Mouse (Mus musculus): ENCODE results near the gene Tmprss12. TPM values are rescaled to one million over a fixed set of nuclear protein-coding genes. Genes with fewer than 3 reads are reported as not detected.
"Not testable (repeated sequence)": the region's sequence is repeated elsewhere in the genome, so short reads cannot be mapped to it uniquely, and the experiment has no call there.

The Tmprss12 gene
- polyA plus RNA-seq, 1 experiment, result 36.5 TPM

GRCm38 (mm10) chr15:100319884-100320283 is 39.2 kb downstream of the Tmprss12 start:
- no peaks in the 10 kb centered on the region for H3K27me3 ChIP-seq (ENCODE audit: control insufficient read depth, insufficient read depth, low read length)
- TF ChIP-seq CTCF (IDR thresholded peaks at IDR 0.05; ENCODE audit: control insufficient read depth, insufficient read depth, insufficient replicate concordance, low read depth, low read length) (no peak), POLR2A (IDR thresholded peaks at IDR 0.05; ENCODE audit: control insufficient read depth, low read depth, low read length) (no peak)
- no peaks in the 10 kb centered on the region; the same call in 1 of the 2 replicates for H3K4me1 ChIP-seq (ENCODE audit: control insufficient read depth, insufficient read depth, low read length)
- no peak overlapping the region for H3K27ac ChIP-seq (ENCODE audit: control insufficient read depth, insufficient read depth, low read depth, low read length)
- no peaks in the 10 kb centered on the region for H3K36me3 ChIP-seq (ENCODE audit: control insufficient read depth, insufficient read depth, low read length)
- H3K4me3 ChIP-seq (ENCODE audit: control insufficient read depth, low read depth, low read length), result no peak overlapping the region

- H3K27me3 ChIP-seq (ENCODE audit: control insufficient read depth, insufficient read depth, low read length), result no peaks in the 10 kb centered on the region
- no peak overlapping the region for H3K27ac ChIP-seq (ENCODE audit: control insufficient read depth, insufficient read depth, low read depth, low read length)
- TF ChIP-seq CTCF (IDR thresholded peaks at IDR 0.05; ENCODE audit: control insufficient read depth, insufficient read depth, insufficient replicate concordance, low read depth, low read length) (no peak), POLR2A (IDR thresholded peaks at IDR 0.05; ENCODE audit: control insufficient read depth, low read depth, low read length) (no peak)
- no peaks in the 10 kb centered on the region; the same call in 1 of the 2 replicates for H3K4me1 ChIP-seq (ENCODE audit: control insufficient read depth, insufficient read depth, low read length)
- H3K36me3 ChIP-seq (ENCODE audit: control insufficient read depth, insufficient read depth, low read length), result no peaks in the 10 kb centered on the region
- no peak overlapping the region for H3K4me3 ChIP-seq (ENCODE audit: control insufficient read depth, low read depth, low read length)
Observed at GRCm38 (mm10) chr15:100320295-100320905, 39.8 kb downstream of the Tmprss12 start.

GRCm38 (mm10) chr15:100321134-100321533 is 40.5 kb downstream of the Tmprss12 start:
- Histone ChIP-seq H3K27me3 (ENCODE audit: control insufficient read depth, insufficient read depth, low read length) (no peaks in the 10 kb centered on the region), H3K4me3 (ENCODE audit: control insufficient read depth, low read depth, low read length) (no peak overlapping the region)

GRCm38 (mm10) chr15:100324021-100324591 is 43.5 kb downstream of the Tmprss12 start:
- H3K4me3 ChIP-seq (ENCODE audit: control insufficient read depth, low read depth, low read length), result no peak overlapping the region
- no peaks in the 10 kb centered on the region for H3K27me3 ChIP-seq (ENCODE audit: control insufficient read depth, insufficient read depth, low read length)
- H3K36me3 ChIP-seq (ENCODE audit: control insufficient read depth, insufficient read depth, low read length), result no peaks in the 10 kb centered on the region
- H3K27ac ChIP-seq (ENCODE audit: control insufficient read depth, insufficient read depth, low read depth, low read length), result no peak overlapping the region
- H3K4me1 ChIP-seq (ENCODE audit: control insufficient read depth, insufficient read depth, low read length), result no peaks in the 10 kb centered on the region; the same call in 1 of the 2 replicates
- TF ChIP-seq CTCF (IDR thresholded peaks at IDR 0.05; ENCODE audit: control insufficient read depth, insufficient read depth, insufficient replicate concordance, low read depth, low read length) (no peak), POLR2A (IDR thresholded peaks at IDR 0.05; ENCODE audit: control insufficient read depth, low read depth, low read length) (no peak)

More at GRCm38 (mm10) chr15:100321134-100321533, 40.5 kb downstream of the Tmprss12 start:
- TF ChIP-seq POLR2A (IDR thresholded peaks at IDR 0.05; ENCODE audit: control insufficient read depth, low read depth, low read length), result no peak
- no peak; the same call in 1 of the 2 replicates for TF ChIP-seq CTCF (IDR thresholded peaks at IDR 0.05; ENCODE audit: control insufficient read depth, insufficient read depth, insufficient replicate concordance, low read depth, low read length)
- Histone ChIP-seq H3K27ac (ENCODE audit: control insufficient read depth, insufficient read depth, low read depth, low read length) (no peak overlapping the region), H3K36me3 (ENCODE audit: control insufficient read depth, insufficient read depth, low read length) (no peaks in the 10 kb centered on the region), H3K4me1 (ENCODE audit: control insufficient read depth, insufficient read depth, low read length) (no peaks in the 10 kb centered on the region; the same call in 1 of the 2 replicates)

GRCm38 (mm10) chr15:100325235-100325634 is 44.6 kb downstream of the Tmprss12 start:
- Histone ChIP-seq H3K4me3 (ENCODE audit: control insufficient read depth, low read depth, low read length) (no peak overlapping the region), H3K27me3 (ENCODE audit: control insufficient read depth, insufficient read depth, low read length) (no peaks in the 10 kb centered on the region)
- no peak for TF ChIP-seq POLR2A (IDR thresholded peaks at IDR 0.05; ENCODE audit: control insufficient read depth, low read depth, low read length)

GRCm38 (mm10) chr15:100328089-100328488 is 47.5 kb downstream of the Tmprss12 start:
- H3K27ac ChIP-seq (ENCODE audit: control insufficient read depth, insufficient read depth, low read depth, low read length); H3K27me3 ChIP-seq (ENCODE audit: control insufficient read depth, insufficient read depth, low read length); H3K36me3 ChIP-seq (ENCODE audit: control insufficient read depth, insufficient read depth, low read length); H3K4me1 ChIP-seq (ENCODE audit: control insufficient read depth, insufficient read depth, low read length); H3K4me3 ChIP-seq (ENCODE audit: control insufficient read depth, low read depth, low read length): not testable (repeated sequence)

More at GRCm38 (mm10) chr15:100325235-100325634, 44.6 kb downstream of the Tmprss12 start:
- Histone ChIP-seq H3K36me3 (ENCODE audit: control insufficient read depth, insufficient read depth, low read length) (no peaks in the 10 kb centered on the region), H3K4me1 (ENCODE audit: control insufficient read depth, insufficient read depth, low read length) (no peaks in the 10 kb centered on the region; the same call in 1 of the 2 replicates), H3K27ac (ENCODE audit: control insufficient read depth, insufficient read depth, low read depth, low read length) (no peak overlapping the region)

GRCm38 (mm10) chr15:100329336-100329735 is 48.7 kb downstream of the Tmprss12 start:
- H3K27ac ChIP-seq (ENCODE audit: control insufficient read depth, insufficient read depth, low read depth, low read length); H3K36me3 ChIP-seq (ENCODE audit: control insufficient read depth, insufficient read depth, low read length); H3K4me3 ChIP-seq (ENCODE audit: control insufficient read depth, low read depth, low read length); H3K4me1 ChIP-seq (ENCODE audit: control insufficient read depth, insufficient read depth, low read length); H3K27me3 ChIP-seq (ENCODE audit: control insufficient read depth, insufficient read depth, low read length): not testable (repeated sequence)

GRCm38 (mm10) chr15:100330739-100331138 is 50.1 kb downstream of the Tmprss12 start:
- no peak overlapping the region for H3K27ac ChIP-seq (ENCODE audit: control insufficient read depth, insufficient read depth, low read depth, low read length)

GRCm38 (mm10) chr15:100332077-100332961 is 51.7 kb downstream of the Tmprss12 start:
- not testable (repeated sequence) for H3K4me1 ChIP-seq (ENCODE audit: control insufficient read depth, insufficient read depth, low read length); H3K4me3 ChIP-seq (ENCODE audit: control insufficient read depth, low read depth, low read length); H3K27me3 ChIP-seq (ENCODE audit: control insufficient read depth, insufficient read depth, low read length); H3K27ac ChIP-seq (ENCODE audit: control insufficient read depth, insufficient read depth, low read depth, low read length); H3K36me3 ChIP-seq (ENCODE audit: control insufficient read depth, insufficient read depth, low read length)

More at GRCm38 (mm10) chr15:100330739-100331138, 50.1 kb downstream of the Tmprss12 start:
- TF ChIP-seq CTCF (IDR thresholded peaks at IDR 0.05; ENCODE audit: control insufficient read depth, insufficient read depth, insufficient replicate concordance, low read depth, low read length), result no peak
- TF ChIP-seq POLR2A (IDR thresholded peaks at IDR 0.05; ENCODE audit: control insufficient read depth, low read depth, low read length), result no peak
- no peak overlapping the region for H3K4me3 ChIP-seq (ENCODE audit: control insufficient read depth, low read depth, low read length)
- no peaks in the 10 kb centered on the region for H3K36me3 ChIP-seq (ENCODE audit: control insufficient read depth, insufficient read depth, low read length)
- no peaks in the 10 kb centered on the region for H3K4me1 ChIP-seq (ENCODE audit: control insufficient read depth, insufficient read depth, low read length)
- no peaks in the 10 kb centered on the region for H3K27me3 ChIP-seq (ENCODE audit: control insufficient read depth, insufficient read depth, low read length)
